Mouse (Mus musculus): ENCODE data around the gene Flcn. TPM values are rescaled to one million over a fixed set of nuclear protein-coding genes. Genes with fewer than 3 reads are reported as not detected.

Gene Flcn
- polyA plus RNA-seq, 1 experiment from 2014 or later = 36.7 TPM

DNA sequence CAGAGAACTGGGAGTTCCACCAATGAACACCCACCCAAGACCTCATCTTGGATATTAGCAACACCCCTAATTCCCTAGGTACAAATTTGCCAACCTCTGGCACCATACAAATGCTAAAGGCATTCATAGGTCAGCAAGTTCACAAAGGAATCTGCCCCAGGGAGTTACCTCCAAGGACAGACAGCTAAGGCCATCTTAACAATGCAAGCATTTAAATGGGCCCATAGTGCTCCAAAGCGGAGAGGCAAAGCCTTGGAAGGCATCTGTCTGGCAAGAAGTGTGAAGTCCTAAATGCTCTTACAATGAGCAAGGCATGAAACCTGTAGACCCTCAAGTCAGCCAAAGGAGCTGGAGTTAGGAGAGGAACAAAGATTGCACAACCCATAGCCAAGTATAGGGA is 4.5 kb upstream of the Flcn start:
- 100% methylated on average over 1 of the region's 1 CpGs for WGBS (ENCODE audit: missing documents)
- Histone ChIP-seq H3K27ac (no peak overlapping the region), H3K36me3 (ENCODE audit: inconsistent target) (peaks cover 17% of the 10 kb centered on the region), H3K79me2 (ENCODE audit: inconsistent target) (peaks cover 10% of the 10 kb centered on the region), H3K4me3 (ENCODE audit: inconsistent target) (no peak overlapping the region)

DNA sequence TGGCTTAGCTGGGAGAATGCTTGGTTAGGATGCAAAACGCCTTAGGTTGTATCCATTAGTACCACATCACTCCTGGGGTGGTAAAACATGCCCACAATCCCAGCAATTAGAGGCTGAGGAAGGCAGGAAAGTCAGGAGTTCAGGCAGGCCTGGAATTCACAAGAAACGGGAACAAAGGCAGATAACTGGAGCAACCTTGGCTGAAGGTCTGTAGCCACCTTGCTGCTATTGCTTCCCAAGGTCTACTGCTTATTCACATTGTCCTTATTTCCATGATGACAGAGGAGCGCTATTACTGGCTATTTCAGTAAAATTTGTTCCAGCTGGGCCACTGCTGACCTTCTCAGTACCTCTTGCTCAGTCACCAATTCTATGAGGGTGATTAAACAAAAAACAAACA is 3.5 kb upstream of the Flcn start:
- Histone ChIP-seq H3K79me2 (ENCODE audit: inconsistent target) (peaks cover 20% of the 10 kb centered on the region), H3K4me3 (ENCODE audit: inconsistent target) (no peak overlapping the region), H3K36me3 (ENCODE audit: inconsistent target) (peaks cover 17% of the 10 kb centered on the region), H3K27ac (no peak overlapping the region)
- WGBS (ENCODE audit: missing documents) = 94% methylated on average over 3 of the region's 3 CpGs

DNA sequence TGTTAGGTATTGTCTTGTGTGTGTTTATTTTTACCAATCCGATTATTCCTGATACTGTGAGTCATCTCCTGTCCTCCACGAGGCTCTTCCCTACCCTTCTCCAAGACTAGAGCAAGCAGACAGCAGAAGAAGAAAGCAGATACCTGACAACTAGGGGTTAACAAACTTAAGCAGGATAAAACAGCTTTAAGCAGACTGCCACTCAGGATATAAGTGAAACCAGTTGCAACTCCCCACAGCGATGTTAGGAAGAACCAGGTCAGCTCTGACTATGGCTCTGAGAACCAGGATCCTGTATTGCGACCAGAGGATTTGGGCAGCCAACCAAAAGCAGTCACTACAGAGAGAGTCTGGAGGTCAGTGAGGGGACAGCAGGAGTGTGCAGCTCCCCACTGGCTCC is 1.4 kb upstream of the Flcn start:
- peaks cover 16% of the 10 kb centered on the region for H3K36me3 ChIP-seq (ENCODE audit: inconsistent target)
- H3K79me2 ChIP-seq (ENCODE audit: inconsistent target) = peaks cover 41% of the 10 kb centered on the region
- 78% methylated on average over 3 of the region's 4 CpGs for WGBS (ENCODE audit: missing documents)
- no peak overlapping the region for H3K4me3 ChIP-seq (ENCODE audit: inconsistent target)
- 0 out of 2 replicates have a peak overlapping the region, but pooled peaks have one; percentile 98 for H3K27ac ChIP-seq

DNA sequence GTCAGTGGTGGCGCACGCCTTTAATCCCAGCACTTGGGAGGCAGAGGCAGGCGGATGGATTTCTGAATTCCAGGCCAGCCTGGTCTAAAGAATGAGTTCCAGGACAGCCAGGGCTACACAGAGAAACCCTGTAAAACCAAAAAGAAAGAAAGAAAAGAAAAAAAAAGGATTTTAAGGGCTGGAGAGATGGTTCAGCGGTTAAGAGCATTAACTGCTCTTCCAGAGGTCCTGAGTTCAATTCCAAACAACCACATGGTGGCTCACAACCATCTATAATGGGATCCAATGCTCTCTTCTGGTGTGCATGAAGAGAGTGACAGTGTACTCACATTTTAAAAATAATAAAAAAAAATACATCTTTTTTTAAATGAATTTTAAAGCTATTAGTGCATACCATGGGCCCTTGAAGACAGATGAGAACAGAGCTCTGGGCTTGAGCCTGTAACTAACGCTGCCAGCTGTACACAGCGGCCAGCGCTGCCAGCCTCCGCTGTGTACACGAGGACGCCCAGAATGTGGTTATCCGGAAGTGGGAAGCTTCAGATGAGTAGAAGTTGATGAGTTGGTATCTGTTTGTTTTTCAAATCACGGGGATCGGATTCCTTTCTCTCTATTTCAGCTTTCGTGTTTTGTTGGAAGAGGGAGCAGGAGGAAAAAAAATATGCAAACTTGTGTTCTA is 803 bp upstream of the Flcn start:
- H3K27ac ChIP-seq = peak overlapping the region; percentile 98
- 68% methylated on average over 14 of the region's 14 CpGs for WGBS (ENCODE audit: missing documents)
- peaks cover 47% of the 10 kb centered on the region for H3K79me2 ChIP-seq (ENCODE audit: inconsistent target)
- H3K36me3 ChIP-seq (ENCODE audit: inconsistent target) = peaks cover 22% of the 10 kb centered on the region
- H3K4me3 ChIP-seq (ENCODE audit: inconsistent target) = peak overlapping the region; percentile 93

DNA sequence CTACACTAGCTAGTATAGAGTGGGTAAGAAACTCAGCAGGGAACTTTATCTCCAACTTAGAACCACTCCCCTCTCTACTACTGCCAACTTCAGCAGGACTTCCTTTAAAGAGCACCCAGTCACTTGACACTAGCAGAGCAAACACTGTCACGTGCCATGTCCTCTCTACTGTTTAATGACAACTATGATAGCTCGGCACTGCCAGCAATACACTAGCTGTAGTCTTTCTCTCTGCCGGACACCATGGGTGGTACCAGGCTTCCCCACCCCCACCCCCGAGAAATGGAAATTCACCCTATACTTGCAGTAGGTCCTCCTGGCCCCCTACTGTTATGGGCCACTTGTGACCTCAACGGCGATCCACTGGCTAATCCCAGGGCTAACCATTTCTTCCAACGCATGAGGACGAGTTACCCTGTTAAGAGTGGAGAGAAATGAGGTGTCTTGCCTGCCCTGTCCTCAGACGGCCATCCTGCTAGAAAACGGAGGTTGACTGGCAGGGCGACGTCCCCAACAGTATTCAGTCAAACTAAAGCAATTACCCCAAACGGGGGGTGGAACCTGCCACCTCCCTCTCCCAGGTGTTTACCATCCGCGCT is 646 bp downstream of the Flcn start:
- Histone ChIP-seq H3K79me2 (ENCODE audit: inconsistent target) (peaks cover 61% of the 10 kb centered on the region), H3K4me3 (ENCODE audit: inconsistent target) (peak overlapping the region; percentile 93), H3K27ac (peak overlapping the region; percentile 98), H3K36me3 (ENCODE audit: inconsistent target) (peaks cover 36% of the 10 kb centered on the region)
- WGBS (ENCODE audit: missing documents) = under 1% methylated on average over 15 of the region's 15 CpGs

DNA sequence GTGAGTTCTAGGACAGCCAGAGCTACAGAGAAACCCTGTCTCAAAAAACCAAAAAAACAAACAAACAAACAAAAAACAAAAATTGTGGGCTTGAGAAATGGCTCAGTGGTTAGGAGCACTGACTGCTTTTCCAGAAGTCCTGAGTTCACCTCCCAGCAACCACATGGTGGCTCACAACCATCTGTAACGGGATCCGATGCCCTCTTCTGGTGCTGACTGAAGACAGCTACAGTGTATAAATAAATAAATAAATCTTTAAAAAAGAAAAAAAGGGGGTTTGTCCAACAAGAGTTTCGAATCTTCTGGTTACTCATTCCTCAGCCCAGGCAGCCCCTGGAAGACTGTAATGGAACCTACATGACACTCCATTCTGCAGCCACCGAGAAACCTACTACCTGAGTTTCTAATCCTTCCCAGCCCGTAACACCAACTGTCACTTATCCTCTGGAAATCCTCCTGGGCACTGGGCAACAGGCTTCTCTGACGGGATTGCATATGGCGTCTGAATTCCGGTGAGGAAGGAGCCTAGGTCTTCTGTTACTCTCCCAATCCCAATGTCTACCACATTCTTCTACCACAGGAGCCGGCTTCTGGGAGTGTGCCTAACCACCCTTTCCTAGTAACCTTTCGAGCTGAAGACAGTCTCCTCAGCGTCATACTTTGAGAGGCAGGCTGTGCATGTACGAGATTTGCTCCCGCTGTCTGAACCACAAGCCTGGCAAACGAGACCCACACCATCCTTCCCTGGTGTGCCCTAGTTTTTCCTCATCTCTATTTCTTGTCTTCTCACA is 1.5 kb downstream of the Flcn start:
- H3K4me3 ChIP-seq (ENCODE audit: inconsistent target) = peak overlapping the region; percentile 93
- WGBS (ENCODE audit: missing documents) = 77% methylated on average over 14 of the region's 14 CpGs
- H3K36me3 ChIP-seq (ENCODE audit: inconsistent target) = peaks cover 44% of the 10 kb centered on the region
- H3K27ac ChIP-seq = peak overlapping the region; percentile 98
- peaks cover 69% of the 10 kb centered on the region for H3K79me2 ChIP-seq (ENCODE audit: inconsistent target)

DNA sequence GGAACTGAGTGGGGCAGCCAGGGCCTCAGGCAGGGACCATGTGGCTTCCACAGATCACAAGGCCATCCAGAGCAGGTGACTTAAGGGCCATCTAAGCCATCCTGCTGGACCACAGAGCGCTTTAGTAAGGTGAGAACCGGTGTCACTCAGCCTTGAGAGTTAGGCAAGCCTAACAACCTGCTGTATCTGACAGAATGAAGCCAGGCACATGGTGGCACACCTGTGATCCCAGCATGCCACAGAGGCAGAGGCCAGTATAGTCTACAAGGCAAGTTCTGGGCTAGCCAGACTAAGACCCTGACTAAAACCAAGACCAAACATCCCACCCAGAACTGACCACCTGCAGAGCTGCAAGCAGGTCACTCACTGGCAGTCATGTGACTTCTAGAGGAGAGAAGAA is 4.2 kb downstream of the Flcn start:
- H3K27ac ChIP-seq = no peak overlapping the region
- WGBS (ENCODE audit: missing documents) = 100% methylated on average over 2 of the region's 2 CpGs
- no peak overlapping the region for H3K4me3 ChIP-seq (ENCODE audit: inconsistent target)
- H3K36me3 ChIP-seq (ENCODE audit: inconsistent target) = peaks cover 71% of the 10 kb centered on the region
- peaks cover 89% of the 10 kb centered on the region for H3K79me2 ChIP-seq (ENCODE audit: inconsistent target)

DNA sequence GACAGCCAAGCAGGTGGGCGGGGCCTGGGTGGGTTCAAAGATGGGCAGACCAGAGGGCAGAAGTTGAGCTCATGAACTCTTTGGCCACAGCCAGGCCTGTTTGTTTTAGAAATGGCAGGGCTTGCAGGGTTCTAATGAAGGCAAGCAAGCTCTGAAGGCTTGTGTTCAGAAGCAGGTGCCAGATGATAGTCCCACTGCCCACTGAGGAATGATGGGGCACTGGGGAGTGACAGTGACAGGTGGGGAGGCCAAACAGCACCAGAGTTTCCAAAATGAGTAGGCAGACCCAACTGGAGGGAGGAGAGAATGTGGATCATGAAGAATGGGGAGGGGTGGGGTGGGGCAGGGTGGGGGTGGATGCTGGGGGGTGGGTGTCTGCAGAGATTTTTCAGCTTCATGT is 4.6 kb downstream of the Flcn start:
- no peak overlapping the region for H3K27ac ChIP-seq
- H3K4me3 ChIP-seq (ENCODE audit: inconsistent target) = no peak overlapping the region
- 100% methylated on average over 1 of the region's 1 CpGs for WGBS (ENCODE audit: missing documents)
- H3K36me3 ChIP-seq (ENCODE audit: inconsistent target) = peaks cover 75% of the 10 kb centered on the region
- peaks cover 93% of the 10 kb centered on the region for H3K79me2 ChIP-seq (ENCODE audit: inconsistent target)

DNA sequence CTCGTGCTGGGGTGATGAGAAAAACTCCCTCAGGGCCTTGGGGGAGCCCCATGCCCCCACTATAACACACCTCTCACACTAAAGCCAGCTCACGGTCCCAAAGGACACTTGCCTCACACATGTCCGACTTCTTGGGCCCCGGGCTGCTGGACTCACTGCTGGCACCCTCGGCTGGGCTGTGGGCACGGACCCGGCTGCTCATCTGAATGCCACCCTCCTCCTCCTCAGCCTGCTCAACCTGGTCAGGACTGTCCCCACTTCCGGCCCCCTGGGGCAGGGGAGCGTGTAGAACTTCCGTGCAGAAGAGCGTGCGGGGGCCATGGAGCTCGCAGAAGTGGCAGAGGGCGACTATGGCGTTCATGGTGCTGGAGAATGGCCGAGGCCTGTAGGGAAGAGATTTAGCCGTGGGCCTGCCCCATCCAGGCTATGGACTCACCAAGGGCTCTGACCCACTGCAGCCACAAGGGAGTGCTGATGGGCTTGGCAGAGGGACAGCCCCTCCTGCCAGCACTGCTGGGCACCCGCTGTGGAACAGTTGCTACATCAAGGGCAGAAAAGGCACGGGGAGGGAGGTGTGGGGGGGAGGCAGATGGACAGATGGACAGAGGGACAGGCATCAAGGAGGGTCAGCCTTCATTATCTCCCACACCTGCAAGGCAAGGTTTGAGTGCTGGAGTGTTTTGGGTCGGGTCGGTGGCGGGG is 5.3 kb downstream of the Flcn start:
- H3K36me3 ChIP-seq (ENCODE audit: inconsistent target) = peaks cover 82% of the 10 kb centered on the region
- H3K79me2 ChIP-seq (ENCODE audit: inconsistent target) = peaks cover 100% of the 10 kb centered on the region
- 95% methylated on average over 21 of the region's 22 CpGs for WGBS (ENCODE audit: missing documents)

DNA sequence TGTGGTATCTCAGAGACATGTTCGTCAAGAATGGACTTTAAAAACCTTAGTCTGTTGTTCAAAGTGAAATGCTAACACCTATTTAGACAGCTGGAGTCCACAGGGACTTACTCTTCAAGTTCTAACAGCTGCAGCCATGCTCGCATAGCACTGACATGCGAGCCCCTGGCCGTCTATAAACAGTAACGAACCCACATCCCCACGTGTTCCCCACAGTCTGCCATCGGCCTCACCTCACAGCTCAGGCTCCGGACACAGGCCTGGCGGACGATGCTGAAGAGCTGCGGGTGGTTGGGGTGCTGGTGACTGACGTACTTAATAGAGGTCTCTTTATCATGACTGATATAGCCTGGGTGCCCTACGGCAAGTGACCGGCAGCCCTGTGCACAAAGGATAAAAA is 6.3 kb downstream of the Flcn start:
- Histone ChIP-seq H3K4me3 (ENCODE audit: inconsistent target) (no peak overlapping the region), H3K27ac (no peak overlapping the region), H3K36me3 (ENCODE audit: inconsistent target) (peaks cover 93% of the 10 kb centered on the region), H3K79me2 (ENCODE audit: inconsistent target) (peaks cover 100% of the 10 kb centered on the region)
- WGBS (ENCODE audit: missing documents) = 93% methylated on average over 10 of the region's 14 CpGs

More for the DNA sequence above, 5.3 kb downstream of the Flcn start:
- Histone ChIP-seq H3K4me3 (ENCODE audit: inconsistent target) (no peak overlapping the region), H3K27ac (no peak overlapping the region)

DNA sequence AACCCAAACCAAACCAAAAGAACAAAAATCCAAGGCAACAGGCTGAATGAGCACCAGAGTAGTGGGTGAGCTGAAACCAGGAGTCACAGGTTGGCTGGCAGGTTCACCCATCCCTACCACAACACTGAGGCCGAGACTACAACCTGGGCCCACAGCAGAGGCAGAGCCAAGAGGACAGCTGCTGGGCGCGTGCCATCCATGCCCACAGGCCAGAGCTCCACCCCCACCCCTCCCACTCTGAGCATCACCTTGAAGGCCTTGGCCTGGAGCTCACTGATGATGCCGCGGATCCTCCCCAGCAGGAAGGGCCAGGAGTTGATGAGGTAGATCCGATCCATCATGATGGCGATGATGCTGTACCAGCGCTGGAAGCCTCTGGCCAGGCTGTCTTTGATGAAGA is 7.9 kb downstream of the Flcn start:
- 96% methylated on average over 8 of the region's 8 CpGs for WGBS (ENCODE audit: missing documents)
- H3K27ac ChIP-seq = no peak overlapping the region
- peaks cover 100% of the 10 kb centered on the region for H3K36me3 ChIP-seq (ENCODE audit: inconsistent target)
- H3K79me2 ChIP-seq (ENCODE audit: inconsistent target) = peaks cover 99% of the 10 kb centered on the region
- no peak overlapping the region for H3K4me3 ChIP-seq (ENCODE audit: inconsistent target)

DNA sequence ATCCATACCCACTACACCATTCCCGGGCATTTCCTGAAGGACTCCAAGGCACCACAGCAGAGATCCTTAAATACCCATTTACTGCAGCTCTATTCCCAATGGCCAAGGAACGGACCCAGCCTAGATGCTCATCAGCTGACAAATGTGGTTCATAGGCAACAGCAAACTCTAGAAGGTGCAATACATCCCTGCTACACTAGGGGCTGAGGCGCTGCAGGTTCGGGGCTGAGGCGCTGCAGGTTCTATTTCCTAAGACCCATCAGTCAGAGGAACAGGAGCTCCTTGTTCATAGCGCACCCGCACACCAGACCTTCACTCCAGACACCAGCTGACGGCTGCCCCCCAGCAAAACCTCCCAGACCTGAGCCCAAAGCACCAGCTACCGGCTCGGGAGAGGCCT is 9.4 kb downstream of the Flcn start:
- Histone ChIP-seq H3K4me3 (ENCODE audit: inconsistent target) (no peak overlapping the region), H3K79me2 (ENCODE audit: inconsistent target) (peaks cover 84% of the 10 kb centered on the region; the same call in 1 of the 2 replicates), H3K36me3 (ENCODE audit: inconsistent target) (peaks cover 100% of the 10 kb centered on the region), H3K27ac (no peak overlapping the region)
- WGBS (ENCODE audit: missing documents) = 99% methylated on average over 10 of the region's 10 CpGs

DNA sequence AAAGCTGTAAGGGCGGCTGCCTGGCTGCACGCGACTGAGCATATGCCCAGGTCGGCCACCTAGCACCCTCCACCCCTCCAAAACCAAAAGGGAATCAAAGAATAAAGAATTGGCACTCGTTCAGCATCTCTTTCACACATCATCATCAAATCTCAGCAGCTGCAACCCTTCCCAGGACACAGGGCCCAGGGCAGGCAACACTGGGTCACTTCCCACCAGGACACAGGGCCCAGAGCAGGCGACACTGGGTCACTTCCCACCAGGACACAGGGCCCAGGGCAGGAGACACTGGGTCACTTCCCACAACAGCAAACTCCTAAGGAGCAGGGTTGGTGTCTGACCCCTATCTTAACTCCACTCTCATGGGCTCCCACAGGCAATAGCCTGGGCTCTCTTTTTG is 16.4 kb downstream of the Flcn start:
- Histone ChIP-seq H3K36me3 (ENCODE audit: inconsistent target) (peaks cover 70% of the 10 kb centered on the region), H3K4me3 (ENCODE audit: inconsistent target) (no peak overlapping the region), H3K79me2 (ENCODE audit: inconsistent target) (peaks cover 14% of the 10 kb centered on the region; the same call in 1 of the 2 replicates), H3K27ac (no peak overlapping the region)
- whole genome bisulfite sequencing (ENCODE audit: missing documents) = 94% methylated on average over 6 of the region's 6 CpGs

DNA sequence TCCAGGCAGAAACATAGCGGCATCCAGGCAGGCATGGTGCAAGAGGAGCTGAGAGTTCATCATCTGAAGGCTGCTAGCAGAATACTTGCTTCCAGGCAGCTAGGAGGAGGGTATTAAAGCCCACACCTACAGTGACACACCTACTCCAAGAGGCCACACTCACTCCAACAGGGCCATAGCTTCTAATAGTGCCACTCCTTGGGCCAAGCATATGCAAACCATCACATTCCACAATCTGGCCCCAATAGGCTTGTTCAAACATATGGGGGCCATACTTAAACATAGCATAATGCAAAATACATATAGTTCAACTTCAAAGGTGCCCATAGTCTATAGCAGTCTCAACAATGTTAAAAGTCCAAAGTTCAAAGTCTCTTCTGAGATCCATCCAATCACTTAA is 20.5 kb downstream of the Flcn start:
- WGBS (ENCODE audit: missing documents) = 100% methylated on average over 1 of the region's 1 CpGs

More for the DNA sequence above, 20.5 kb downstream of the Flcn start:
- Histone ChIP-seq H3K4me3 (ENCODE audit: inconsistent target) (no peak overlapping the region), H3K79me2 (ENCODE audit: inconsistent target) (no peaks in the 10 kb centered on the region), H3K36me3 (ENCODE audit: inconsistent target) (peaks cover 29% of the 10 kb centered on the region), H3K27ac (no peak overlapping the region)
